Mouse (Mus musculus) forebrain, embryonic 16.5 days (tissue): Measurements from ENCODE around the gene Vmn1r188. TPM values are rescaled to one million over a fixed set of nuclear protein-coding genes. Genes with fewer than 3 reads are reported as not detected.
"Not testable (repeated sequence)": the region's sequence is repeated elsewhere in the genome, so short reads cannot be mapped to it uniquely, and the experiment has no call there.

Experiments used
- ATAC-seq: fragments of 200-750 bp; cut with Nextera tagmentation; 2 replicates; pipeline ENCODE4 v1.8.0; 2017; ENCODE audit warnings: mild to moderate bottlenecking, moderate library complexity
- H3K27ac ChIP-seq: fragments of 300-500 bp; sonication (generic); 2 replicates; pipeline ENCODE4 v1.5.1; 2014; ENCODE audit warnings: low read length, control low read depth
- H3K27me3 ChIP-seq: fragments of 300-500 bp; sonication (generic); replicated peaks from 2 replicates; pipeline ENCODE4 v1.6.1; 2014; ENCODE audit warnings: low read length; ENCODE audit not compliant: control insufficient read depth, insufficient read depth
- H3K36me3 ChIP-seq: fragments of 300-500 bp; sonication (generic); 2 replicates; pipeline ENCODE4 v1.6.1; 2014; ENCODE audit not compliant: control insufficient read depth, insufficient read depth
- H3K4me1 ChIP-seq: fragments of 300-500 bp; sonication (generic); replicated peaks from 2 replicates; pipeline ENCODE4 v1.6.1; 2014; ENCODE audit warnings: low read length; ENCODE audit not compliant: control insufficient read depth, insufficient read depth
- H3K4me2 ChIP-seq: fragments of 300-500 bp; sonication (generic); 2 replicates; pipeline ENCODE4 v1.6.1; 2014; ENCODE audit warnings: mild to moderate bottlenecking, low read length, control low read depth
- H3K4me3 ChIP-seq: fragments of 300-500 bp; sonication (generic); replicated peaks from 2 replicates; pipeline ENCODE4 v1.5.1; 2014; ENCODE audit warnings: mild to moderate bottlenecking, low read length, control low read depth
- H3K9ac ChIP-seq: fragments of 300-500 bp; sonication (generic); replicated peaks from 2 replicates; pipeline ENCODE4 v1.6.1; 2014; ENCODE audit warnings: low read depth, low read length, control low read depth
- H3K9me3 ChIP-seq: fragments of 300-500 bp; sonication (generic); 2 replicates; pipeline ENCODE4 v1.6.1; 2016; ENCODE audit warnings: low read length; ENCODE audit not compliant: control insufficient read depth
- WGBS: fragments of 180-500 bp; shearing (Covaris S2); extraction: QIAGEN DNeasy Blood & Tissue Kit; methylation state at CpG from one replicate; pipeline ENCODE4 v1.1.7; 2014; 5-methylcytosine and 5-hydroxymethylcytosine counted together
- polyA plus RNA-seq: library from polyadenylated mRNA; unstranded; fragments of >200 nt; fragmentation: Nextera tagmentation; extraction: Ambion mirVana; gene quantifications from 2 replicates; pipeline ENCODE4 v1.2.1, GENCODE M21; 2015

The Vmn1r188 gene
- polyA plus RNA-seq, 1 experiment from 2014 or later: not detected

- 87% methylated on average over 2 of the region's 2 CpGs for WGBS
- Histone ChIP-seq H3K4me1 (peaks cover 11% of the 10 kb centered on the region), H3K4me2 (no peak overlapping the region), H3K27me3 (no peaks in the 10 kb centered on the region), H3K36me3 (no peaks in the 10 kb centered on the region), H3K4me3 (no peak overlapping the region), H3K9me3 (no peaks in the 10 kb centered on the region), H3K27ac (no peak overlapping the region), H3K9ac (no peak overlapping the region)
- ATAC-seq: no peak
Measured at GRCm38 (mm10) chr13:22049041-22049440, 35.2 kb upstream of the Vmn1r188 start.

GRCm38 (mm10) chr13:22049737-22050440 is 34.4 kb upstream of the Vmn1r188 start:
- Histone ChIP-seq H3K9ac (peak overlapping the region; percentile 58), H3K4me1 (peaks cover 7% of the 10 kb centered on the region), H3K36me3 (no peaks in the 10 kb centered on the region), H3K9me3 (no peaks in the 10 kb centered on the region), H3K27ac (peak overlapping the region; percentile 91), H3K4me3 (peak overlapping the region; percentile 49), H3K4me2 (peak overlapping the region; percentile 59), H3K27me3 (no peaks in the 10 kb centered on the region)
- ATAC-seq: peak; percentile 31
- under 1% methylated on average over 14 of the region's 14 CpGs for WGBS

- Histone ChIP-seq H3K9ac (peak overlapping the region; percentile 58), H3K4me1 (peaks cover 7% of the 10 kb centered on the region), H3K4me3 (peak overlapping the region; percentile 49), H3K9me3 (no peaks in the 10 kb centered on the region), H3K27me3 (no peaks in the 10 kb centered on the region), H3K36me3 (no peaks in the 10 kb centered on the region), H3K27ac (peak overlapping the region; percentile 91), H3K4me2 (peak overlapping the region; percentile 59)
- under 1% methylated on average over 52 of the region's 52 CpGs for WGBS
- peak; percentile 94 for ATAC-seq
Measured at GRCm38 (mm10) chr13:22050591-22051522, 33.4 kb upstream of the Vmn1r188 start.

- Histone ChIP-seq H3K4me1 (peaks cover 7% of the 10 kb centered on the region), H3K36me3 (no peaks in the 10 kb centered on the region), H3K4me3 (peak overlapping the region; percentile 49), H3K9ac (peak overlapping the region; percentile 58), H3K9me3 (no peaks in the 10 kb centered on the region), H3K4me2 (peak overlapping the region; percentile 59), H3K27ac (peak overlapping the region; percentile 91), H3K27me3 (no peaks in the 10 kb centered on the region)
- ATAC-seq: peak; percentile 38; the same call in 1 of the 2 replicates
- 9% methylated on average over 5 of the region's 5 CpGs for WGBS
Measured at GRCm38 (mm10) chr13:22051523-22051859, 32.7 kb upstream of the Vmn1r188 start.

- Histone ChIP-seq H3K4me1 (peaks cover 7% of the 10 kb centered on the region), H3K4me2 (no peak overlapping the region), H3K9ac (no peak overlapping the region), H3K27ac (no peak overlapping the region), H3K36me3 (no peaks in the 10 kb centered on the region), H3K27me3 (no peaks in the 10 kb centered on the region), H3K4me3 (no peak overlapping the region), H3K9me3 (no peaks in the 10 kb centered on the region)
- no peak for ATAC-seq
- 98% methylated on average over 1 of the region's 1 CpGs for WGBS
Measured at GRCm38 (mm10) chr13:22053754-22054153, 30.5 kb upstream of the Vmn1r188 start.

- Histone ChIP-seq H3K27ac (no peak overlapping the region), H3K9me3 (0 out of 2 replicates have a peak, but pooled peaks cover 1% of the 10 kb centered on the region), H3K4me3 (no peak overlapping the region), H3K4me1 (no peaks in the 10 kb centered on the region), H3K36me3 (no peaks in the 10 kb centered on the region), H3K4me2 (no peak overlapping the region), H3K9ac (no peak overlapping the region), H3K27me3 (no peaks in the 10 kb centered on the region)
- no peak for ATAC-seq
- WGBS: 96% methylated on average over 1 of the region's 1 CpGs
Measured at GRCm38 (mm10) chr13:22061422-22061821, 22.8 kb upstream of the Vmn1r188 start.

DNA sequence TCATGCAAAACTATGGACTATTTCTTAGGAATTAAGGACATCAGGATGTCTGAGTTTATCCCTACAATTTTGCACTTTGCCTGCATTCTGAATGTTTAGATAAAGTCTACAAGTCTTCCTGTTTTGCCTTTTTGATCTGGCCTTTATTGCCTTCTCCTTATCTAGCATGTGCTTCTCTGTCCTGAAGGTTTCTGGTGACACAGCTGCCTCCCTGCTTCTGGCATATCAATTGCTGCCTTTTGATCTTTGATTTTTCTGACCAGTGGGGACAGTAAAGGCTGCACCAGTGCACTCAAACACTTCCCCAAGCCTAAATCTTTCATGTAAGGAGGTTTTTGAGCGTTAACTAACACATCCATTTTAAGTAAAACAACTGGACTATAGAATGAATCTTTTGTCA is 20.8 kb upstream of the Vmn1r188 start:
- no peak for ATAC-seq

DNA sequence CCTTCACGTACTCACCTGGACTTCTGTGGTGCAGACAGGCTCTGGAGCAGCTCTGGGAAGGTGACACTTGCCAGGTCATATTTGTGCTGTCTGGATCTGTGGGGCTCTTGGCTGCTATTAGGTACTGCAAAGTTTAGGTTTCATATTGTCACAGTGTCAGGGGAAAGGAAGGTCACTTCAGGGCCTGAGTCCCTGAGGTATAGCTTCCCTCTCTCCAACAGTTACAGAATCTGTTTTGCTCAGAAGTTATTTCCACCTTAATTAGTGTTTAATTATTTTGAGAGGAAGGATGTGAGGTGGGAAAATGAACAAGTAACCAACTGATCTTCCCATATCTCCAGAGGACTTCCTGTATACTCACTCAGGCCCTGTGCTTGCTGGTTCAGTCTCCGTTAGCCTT is 21.5 kb downstream of the Vmn1r188 start, which contains the start of gene Vmn1r189:
Gene Vmn1r189, minus strand, starts transcription at position 101 of the 400 bp plus-strand sequence.
- H3K4me1 ChIP-seq, H3K27ac ChIP-seq, ATAC-seq, H3K36me3 ChIP-seq, H3K27me3 ChIP-seq, H3K4me2 ChIP-seq, H3K4me3 ChIP-seq, H3K9me3 ChIP-seq, H3K9ac ChIP-seq: not testable (repeated sequence)
- WGBS: 92% methylated on average over 2 of the region's 2 CpGs

More for the DNA sequence above, 20.8 kb upstream of the Vmn1r188 start:
- no peaks in the 10 kb centered on the region for H3K36me3 ChIP-seq
- no peaks in the 10 kb centered on the region for H3K27me3 ChIP-seq
- no peak overlapping the region for H3K4me2 ChIP-seq
- H3K4me1 ChIP-seq: no peaks in the 10 kb centered on the region
- no peak overlapping the region for H3K9ac ChIP-seq
- 69% methylated on average over 1 of the region's 1 CpGs for WGBS
- H3K9me3 ChIP-seq: 0 out of 2 replicates have a peak, but pooled peaks cover 3% of the 10 kb centered on the region
- H3K4me3 ChIP-seq: no peak overlapping the region
- H3K27ac ChIP-seq: no peak overlapping the region
